Mouse (Mus musculus) left cerebral cortex, postnatal 25 days (tissue): Measurements from ENCODE around the gene C2. TPM values are rescaled to one million over a fixed set of nuclear protein-coding genes. Genes with fewer than 3 reads are reported as not detected.

Experiments
- DNase-seq, 2 experiments: peaks; one replicate each; pipeline ENCODE4 v3.0.0; 2022; ENCODE audit warnings: low spot score in 2 of 2, mixed read lengths in 1 of 2
- intact Hi-C: fragments of 180-260 bp; cut with DNase I; formaldehyde crosslinking; loops from one replicate; pipeline ENCODE4 v1.15.1; 2025
- total RNA-seq, 2 experiments: library from RNA; stranded (reverse); gene quantifications; 2 replicates each; pipeline ENCODE4 v1.2.3; 2021

Gene C2
- 1 to 10 TPM; 1.5 to 3.6 TPM for total RNA-seq

GRCm38 (mm10) chr17:34898160-34898586, at the start of gene C2, which contains the start of gene Ehmt2:
Gene C2, minus strand, starts transcription at chr17:34898265.
Gene Ehmt2, plus strand, starts transcription at chr17:34898469.
- peak; percentile 87 to 88 for DNase-seq
- intact Hi-C loops = loop anchor here (2.0 to 5.0 kb wide), 3 partner anchors 55 to 781 kb away; partner anchors contain the start of genes Csnk2b, Gpank1 and H2-DMa

- intact Hi-C loops = loop anchor here (1.0 kb wide), 1 partner anchor 92 kb away; no protein-coding TSS in a partner anchor
- peak in 1 of 2 experiments; percentile 16 for DNase-seq
Measured at GRCm38 (mm10) chr17:34947606-34948005, 49.5 kb upstream of the C2 start.

- no peak for DNase-seq
- intact Hi-C loops = loop anchor here (1.0 kb wide), 1 partner anchor 91 kb away; no protein-coding TSS in a partner anchor
Measured at GRCm38 (mm10) chr17:34946486-34947140, 48.5 kb upstream of the C2 start.

- no peak for DNase-seq
- intact Hi-C loops = no loop called here
Measured at GRCm38 (mm10) chr17:34944362-34944761, 46.3 kb upstream of the C2 start.

GRCm38 (mm10) chr17:34943128-34943815, 45.2 kb upstream of the C2 start:
- intact Hi-C loops = no loop called here
- DNase-seq = no peak

GRCm38 (mm10) chr17:34941344-34942041, 43.4 kb upstream of the C2 start:
- DNase-seq = no peak
- intact Hi-C loops = no loop called here

GRCm38 (mm10) chr17:34937960-34938505, 40.0 kb upstream of the C2 start:
- intact Hi-C loops = no loop called here
- no peak for DNase-seq

- no peak for DNase-seq
- intact Hi-C loops = no loop called here
Measured at GRCm38 (mm10) chr17:34934830-34935229, 36.8 kb upstream of the C2 start.

- peak in 1 of 2 experiments; percentile 18 for DNase-seq
- intact Hi-C loops = no loop called here
Measured at GRCm38 (mm10) chr17:34934031-34934430, 36.0 kb upstream of the C2 start.

- intact Hi-C loops = no loop called here
Measured at GRCm38 (mm10) chr17:34932287-34932686, 34.2 kb upstream of the C2 start.

GRCm38 (mm10) chr17:34931735-34932098, 33.7 kb upstream of the C2 start:
- peak; percentile 42 to 67 for DNase-seq
- intact Hi-C loops = loop anchor here (1.0 kb wide), 1 partner anchor 21 kb away; no protein-coding TSS in a partner anchor

More at GRCm38 (mm10) chr17:34932287-34932686, 34.2 kb upstream of the C2 start:
- DNase-seq = no peak

- peak; percentile 98 to 99 for DNase-seq
- intact Hi-C loops = loop anchor here (1.0 kb wide), 1 partner anchor 21 kb away; no protein-coding TSS in a partner anchor
Measured at GRCm38 (mm10) chr17:34931061-34931734, 33.1 kb upstream of the C2 start, which contains the start of gene Neu1. Gene Neu1, plus strand, starts transcription at chr17:34931253.

- intact Hi-C loops = no loop called here
Measured at GRCm38 (mm10) chr17:34928841-34929240, 30.8 kb upstream of the C2 start.

GRCm38 (mm10) chr17:34927306-34928019, 29.4 kb upstream of the C2 start:
- intact Hi-C loops = no loop called here

More at GRCm38 (mm10) chr17:34928841-34929240, 30.8 kb upstream of the C2 start:
- DNase-seq = no peak

GRCm38 (mm10) chr17:34924258-34924657, 26.2 kb upstream of the C2 start:
- intact Hi-C loops = no loop called here

More at GRCm38 (mm10) chr17:34927306-34928019, 29.4 kb upstream of the C2 start:
- peak; percentile 30 to 63 for DNase-seq

GRCm38 (mm10) chr17:34922939-34923338, 24.9 kb upstream of the C2 start:
- intact Hi-C loops = no loop called here
- DNase-seq = no peak

More at GRCm38 (mm10) chr17:34924258-34924657, 26.2 kb upstream of the C2 start:
- no peak for DNase-seq

- no peak for DNase-seq
- intact Hi-C loops = no loop called here
Measured at GRCm38 (mm10) chr17:34917188-34917587, 19.1 kb upstream of the C2 start.

GRCm38 (mm10) chr17:34916316-34916715, 18.3 kb upstream of the C2 start:
- intact Hi-C loops = no loop called here
- no peak for DNase-seq
